Mouse (Mus musculus) retina, embryonic 14.5 days (tissue): ENCODE data around the gene Asb3.

Source experiments
- DNase-seq: peaks from one replicate; pipeline ENCODE4 v3.0.0-alpha.2; 2015; ENCODE audit warnings: low spot score

The Asb3 gene

GRCm38 (mm10) chr11:30885171-30885871, at the start of gene Asb3, which contains the start of gene Gpr75:
Asb3 (plus strand) TSS chr11:30885416.
Gpr75 (plus strand) TSS chr11:30885358.
- DNase-seq: peak; percentile 68

- DNase-seq: no peak
Observed at GRCm38 (mm10) chr11:30838793-30839192, 46.4 kb upstream of the Asb3 start.

GRCm38 (mm10) chr11:30844355-30844754, 40.9 kb upstream of the Asb3 start:
- no peak for DNase-seq

GRCm38 (mm10) chr11:30872425-30872824, 12.8 kb upstream of the Asb3 start:
- no peak for DNase-seq

- DNase-seq: no peak
Observed at GRCm38 (mm10) chr11:30888153-30888552, 2.9 kb downstream of the Asb3 start.

- DNase-seq: no peak
Observed at GRCm38 (mm10) chr11:30896201-30896600, 11.0 kb downstream of the Asb3 start.

GRCm38 (mm10) chr11:30899312-30899711, 14.1 kb downstream of the Asb3 start:
- DNase-seq: no peak

GRCm38 (mm10) chr11:30912311-30912710, 27.1 kb downstream of the Asb3 start:
- DNase-seq: no peak

- DNase-seq: no peak
Observed at GRCm38 (mm10) chr11:30920641-30921040, 35.4 kb downstream of the Asb3 start.

- DNase-seq: no peak
Observed at GRCm38 (mm10) chr11:30923283-30923682, 38.1 kb downstream of the Asb3 start.

- DNase-seq: no peak
Observed at GRCm38 (mm10) chr11:30928079-30928478, 42.9 kb downstream of the Asb3 start.

GRCm38 (mm10) chr11:30928498-30928897, 43.3 kb downstream of the Asb3 start:
- DNase-seq: no peak

- no peak for DNase-seq
Observed at GRCm38 (mm10) chr11:30943522-30943921, 58.3 kb downstream of the Asb3 start.

GRCm38 (mm10) chr11:30952829-30953228, 67.6 kb downstream of the Asb3 start:
- no peak for DNase-seq

- peak; percentile 45 for DNase-seq
Observed at GRCm38 (mm10) chr11:30953469-30954154, 68.4 kb downstream of the Asb3 start.

- DNase-seq: peak; percentile 89
Observed at GRCm38 (mm10) chr11:30954279-30954725, 69.1 kb downstream of the Asb3 start, which contains the start of gene Erlec1. Erlec1 (minus strand) TSS chr11:30954335.

- DNase-seq: no peak
Observed at GRCm38 (mm10) chr11:30985237-30985636, 100.0 kb downstream of the Asb3 start.

- DNase-seq: peak; percentile 89
Observed at GRCm38 (mm10) chr11:30985877-30986624, 100.8 kb downstream of the Asb3 start, which contains the start of gene Chac2. Chac2 (minus strand) TSS chr11:30986350.

- no peak for DNase-seq
Observed at GRCm38 (mm10) chr11:30986625-30987017, 101.4 kb downstream of the Asb3 start.

- DNase-seq: no peak
Observed at GRCm38 (mm10) chr11:30996670-30997069, 111.5 kb downstream of the Asb3 start.

- no peak for DNase-seq
Observed at GRCm38 (mm10) chr11:30998199-30998598, 113.0 kb downstream of the Asb3 start.

- DNase-seq: no peak
Observed at GRCm38 (mm10) chr11:30998704-30999103, 113.5 kb downstream of the Asb3 start.

GRCm38 (mm10) chr11:31000028-31000427, 114.8 kb downstream of the Asb3 start:
- DNase-seq: no peak
